Mouse (Mus musculus): ENCODE data around the gene Anp32a.

DNA sequence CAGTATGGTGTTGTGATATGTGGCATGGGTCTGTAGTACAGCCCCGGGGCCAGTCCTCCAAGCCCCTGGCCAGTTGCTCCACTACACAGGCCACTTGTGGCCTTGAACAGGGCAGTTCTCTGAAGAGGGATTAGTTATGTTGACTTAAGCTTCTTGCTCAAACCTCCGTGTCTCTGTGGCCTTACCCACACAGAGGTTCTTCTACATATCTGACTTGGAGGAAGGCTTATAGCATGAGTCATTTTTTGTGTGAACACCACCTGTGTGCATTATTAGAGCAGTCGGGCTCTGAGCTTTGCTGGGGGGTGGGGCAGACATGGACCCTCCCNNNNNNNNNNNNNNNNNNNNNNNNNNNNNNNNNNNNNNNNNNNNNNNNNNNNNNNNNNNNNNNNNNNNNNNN is 33.2 kb downstream of the Anp32a start:
- no peak for TF ChIP-seq CTCF (IDR thresholded peaks at IDR 0.05; ENCODE audit: control insufficient read depth, insufficient read depth, insufficient read length)
- no peak for TF ChIP-seq USF1 (IDR thresholded peaks at IDR 0.05; ENCODE audit: low read depth)

Data from C2C12 (cell line).